Mouse (Mus musculus): ENCODE measurements around the gene Krt42.

- TF ChIP-seq CTCF (IDR thresholded peaks at IDR 0.05; ENCODE audit: low read depth, low read length), result peak; percentile 94
- no peak for TF ChIP-seq POLR2A (IDR thresholded peaks at IDR 0.05; ENCODE audit: insufficient read depth, low read length)
- 0 out of 2 replicates have a peak, but pooled peaks have one; percentile 32 for TF ChIP-seq EP300 (IDR thresholded peaks at IDR 0.05; ENCODE audit: insufficient read depth, low read depth, low read length)
These were observed 28.8 kb upstream of the Krt42 start for GRCm38 (mm10) chr11:100298274-100299036.
